Mouse (Mus musculus): ENCODE measurements around the gene Ccdc97.

DNA sequence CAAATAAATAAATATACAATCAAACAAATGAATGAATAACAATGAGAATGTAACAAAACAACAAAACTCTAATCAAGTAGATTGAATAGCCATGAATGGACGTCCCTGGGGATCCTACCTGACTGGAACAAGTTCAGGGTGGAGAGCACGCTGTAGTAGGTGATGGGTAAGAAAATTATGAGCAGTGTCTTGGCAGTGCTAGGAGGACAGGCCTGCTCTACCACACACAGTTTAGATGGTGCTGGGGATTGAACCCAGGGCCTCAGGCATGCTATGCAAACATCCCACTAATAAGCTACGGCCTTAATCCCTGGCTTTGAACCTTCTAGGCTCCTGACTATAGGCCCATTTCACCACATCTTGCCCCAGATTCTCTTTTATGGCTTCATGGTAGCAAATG, 1.4 kb downstream of the Ccdc97 start:
- TF ChIP-seq CTCF (IDR thresholded peaks at IDR 0.05; ENCODE audit: low read depth, low read length) (no peak), GATA1 (IDR thresholded peaks at IDR 0.05; ENCODE audit: borderline replicate concordance, low read length) (no peak), POLR2AphosphoS5 (IDR thresholded peaks at IDR 0.05; ENCODE audit: insufficient replicate concordance, low read depth, low read length) (no peak; the same call in 1 of the 2 replicates), TAL1 (conservative IDR thresholded peaks at IDR 0.05; ENCODE audit: low read depth, low read length) (no peak)

All from G1E (cell line).